Comparison of ENCODE assay signal across 10 mouse cellular contexts in the genomic region with DNA sequence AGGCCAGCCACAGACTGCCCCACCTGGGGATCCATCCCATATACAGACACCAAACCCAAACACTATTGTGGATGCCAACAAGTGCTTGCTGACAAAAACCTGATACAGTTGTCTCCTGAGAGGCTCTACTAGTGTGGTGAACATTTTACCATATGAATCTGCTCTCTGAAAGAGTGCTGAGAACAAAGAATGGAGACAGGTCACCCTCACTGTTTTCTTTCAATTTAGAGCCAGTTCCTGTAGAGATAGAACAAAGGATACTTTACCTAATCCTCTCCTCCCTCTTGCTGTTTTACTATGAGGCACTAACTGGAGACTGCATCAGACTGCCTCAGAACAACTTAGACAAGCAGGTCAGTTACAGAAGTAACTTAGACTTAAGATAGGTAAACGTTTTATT.
"Had no signal": no experiment of that assay in that cellular context is flagged by ENCODE, and none has a peak within 500 bp of the region (broad histone marks: within the 10 kb centered on the region; RNA-seq: fewer than 3 reads in every experiment).

No protein-coding gene starts in this region.

- DNase-seq: liver, postnatal 0 days; lung, adult 2 months; lung, postnatal 14 days; lung, postnatal 36 days; right cerebral cortex, postnatal 25 days; right cerebral cortex, postnatal 4 days; spleen, adult 18-20 months; thymus, adult 2 months; thymus, postnatal 25 days; thymus, postnatal 4 days had no signal
